Mouse (Mus musculus): ENCODE measurements around the gene Smpd2. TPM values are rescaled to one million over a fixed set of nuclear protein-coding genes. Genes with fewer than 3 reads are reported as not detected.

Gene Smpd2
- polyA plus RNA-seq, 1 experiment from 2014 or later, result 35.0 TPM

DNA sequence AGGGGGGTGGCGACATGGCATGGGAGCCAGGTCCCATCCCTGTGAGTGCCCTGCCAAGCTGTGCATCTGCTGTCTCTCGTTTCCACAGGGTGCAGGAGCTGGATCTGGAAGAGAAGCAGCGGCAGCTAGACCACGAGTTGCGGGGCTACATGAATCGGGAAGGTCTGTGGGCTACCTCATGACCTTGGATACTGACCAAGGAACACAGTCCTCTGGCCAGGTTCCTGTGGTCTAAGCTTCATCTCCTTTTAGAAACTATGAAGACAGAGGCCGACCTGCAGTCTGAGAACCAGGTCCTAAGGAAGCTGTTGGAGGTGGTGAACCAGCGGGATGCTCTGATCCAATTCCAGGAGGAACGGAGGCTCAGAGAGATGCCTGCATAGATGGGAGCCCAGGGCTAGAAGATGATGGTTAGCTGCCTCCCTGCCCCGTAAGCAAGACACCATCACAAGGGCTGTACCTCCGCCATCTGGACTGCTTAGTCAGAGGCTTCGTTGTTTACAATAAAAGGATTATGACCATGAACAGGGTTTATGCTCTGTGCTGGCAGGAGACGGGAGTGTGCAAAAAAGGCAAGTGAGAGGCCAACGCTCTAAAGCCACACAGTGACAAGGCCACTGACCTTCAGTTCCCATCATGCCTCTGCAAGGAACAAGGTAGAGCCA, 3.5 kb downstream of the Smpd2 start:
- H3K9me3 ChIP-seq, result no peaks in the 10 kb centered on the region
- no peak overlapping the region for H3K4me2 ChIP-seq (replicated peaks)
- ATAC-seq, result no peak
- WGBS, result 77% methylated on average over 14 of the region's 14 CpGs
- H3K27me3 ChIP-seq, result 0 out of 2 replicates have a peak, but pooled peaks cover 3% of the 10 kb centered on the region
- H3K4me3 ChIP-seq (replicated peaks), result no peak overlapping the region
- H3K36me3 ChIP-seq, result peaks cover 62% of the 10 kb centered on the region
- peaks cover 39% of the 10 kb centered on the region for H3K4me1 ChIP-seq (replicated peaks)
- H3K9ac ChIP-seq (replicated peaks), result no peak overlapping the region
- H3K27ac ChIP-seq, result no peak overlapping the region; the same call in 1 of the 2 replicates

DNA sequence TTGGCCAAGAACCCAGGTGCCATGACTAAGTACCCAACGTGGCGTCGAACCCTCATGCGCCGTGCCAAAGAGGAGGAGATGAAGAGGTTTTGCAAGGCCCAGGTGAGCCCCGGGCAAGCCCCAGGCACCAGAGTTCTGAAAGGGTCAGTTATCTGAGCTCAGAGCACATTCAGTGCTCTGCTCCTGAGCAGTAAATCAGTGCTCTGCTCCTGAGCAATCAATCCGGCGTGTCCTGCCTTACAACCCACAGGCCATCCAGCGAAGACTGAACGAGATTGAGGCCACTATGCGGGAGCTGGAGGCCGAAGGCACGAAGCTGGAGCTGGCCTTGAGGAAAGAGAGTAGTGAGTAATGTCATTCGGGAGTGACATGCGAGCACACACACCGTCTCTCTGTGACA, 4.4 kb downstream of the Smpd2 start:
- no peak overlapping the region for H3K9ac ChIP-seq (replicated peaks)
- 93% methylated on average over 16 of the region's 16 CpGs for WGBS
- H3K27ac ChIP-seq, result no peak overlapping the region
- ATAC-seq, result no peak
- H3K4me1 ChIP-seq (replicated peaks), result peaks cover 36% of the 10 kb centered on the region
- H3K36me3 ChIP-seq, result peaks cover 69% of the 10 kb centered on the region
- H3K9me3 ChIP-seq, result no peaks in the 10 kb centered on the region
- H3K4me2 ChIP-seq (replicated peaks), result no peak overlapping the region
- H3K27me3 ChIP-seq, result no peaks in the 10 kb centered on the region
- no peak overlapping the region for H3K4me3 ChIP-seq (replicated peaks)

DNA sequence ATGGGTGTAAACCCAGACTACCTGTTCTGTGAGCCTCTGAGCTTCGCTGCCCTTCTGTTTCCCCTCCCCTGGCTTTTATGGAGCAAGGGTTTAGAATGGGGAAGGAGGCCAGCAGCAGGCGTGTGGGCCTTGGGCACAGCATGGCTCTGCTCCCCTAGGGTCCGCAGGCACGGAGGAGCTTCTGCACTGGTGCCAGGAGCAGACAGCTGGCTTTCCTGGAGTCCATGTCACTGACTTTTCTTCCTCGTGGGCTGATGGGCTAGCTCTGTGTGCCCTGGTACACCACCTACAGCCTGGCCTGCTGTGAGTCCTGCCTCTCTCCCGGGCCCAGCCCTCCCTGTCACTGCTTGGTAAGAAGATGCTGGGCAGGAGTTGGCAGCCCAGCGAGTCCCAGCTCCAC, 7.7 kb downstream of the Smpd2 start:
- 85% methylated on average over 7 of the region's 7 CpGs for WGBS
- Histone ChIP-seq H3K4me1 (replicated peaks) (peaks cover 21% of the 10 kb centered on the region), H3K4me3 (replicated peaks) (no peak overlapping the region), H3K9ac (replicated peaks) (0 out of 2 replicates have a peak overlapping the region, but pooled peaks have one; percentile 23), H3K27ac (no peak overlapping the region), H3K4me2 (replicated peaks) (no peak overlapping the region), H3K36me3 (peaks cover 78% of the 10 kb centered on the region), H3K27me3 (no peaks in the 10 kb centered on the region), H3K9me3 (no peaks in the 10 kb centered on the region)
- ATAC-seq, result no peak

DNA sequence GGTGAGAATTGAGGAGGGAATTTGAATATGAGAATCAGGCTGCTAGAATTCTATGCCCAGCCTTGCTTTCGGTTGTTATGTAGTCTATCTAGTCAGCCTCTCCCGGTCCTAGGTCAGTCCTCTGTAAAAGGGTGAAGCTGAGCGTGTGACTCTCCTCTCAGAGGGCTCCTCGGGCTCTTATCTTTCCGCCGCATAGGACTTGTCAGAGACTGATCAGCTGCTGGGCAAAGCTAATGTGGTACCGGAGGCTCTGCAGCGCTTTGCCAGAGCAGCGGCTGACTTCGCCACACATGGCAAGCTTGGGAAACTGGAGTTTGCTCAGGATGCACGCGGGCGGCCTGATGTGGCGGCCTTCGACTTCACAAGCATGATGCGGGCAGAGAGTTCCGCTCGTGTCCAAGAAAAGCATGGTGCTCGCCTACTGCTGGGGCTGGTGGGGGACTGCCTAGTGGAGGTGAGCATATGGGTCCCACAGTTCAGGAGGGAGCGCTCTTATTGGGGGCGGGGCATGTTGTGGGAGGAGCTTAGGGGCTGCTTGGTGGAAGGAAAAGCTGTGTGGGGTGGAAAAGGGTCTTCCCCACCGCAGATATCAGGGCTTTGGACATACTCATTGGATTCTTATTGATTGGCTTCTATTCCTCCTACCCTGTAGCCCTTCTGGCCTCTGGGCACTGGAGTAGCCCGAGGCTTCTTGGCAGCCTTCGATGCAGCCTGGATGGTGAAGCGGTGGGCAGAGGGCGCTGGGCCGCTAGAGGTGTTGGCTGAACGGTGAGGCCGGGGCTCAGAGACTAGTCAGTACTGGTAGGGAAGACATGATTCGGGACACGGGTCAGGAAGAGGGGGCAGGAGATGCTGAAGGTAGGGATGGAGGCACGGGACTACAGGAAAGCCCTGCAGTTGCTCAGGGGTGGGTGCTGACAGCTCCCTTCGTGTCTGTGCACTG, 9.0 kb downstream of the Smpd2 start:
- Histone ChIP-seq H3K27ac (no peak overlapping the region), H3K27me3 (no peaks in the 10 kb centered on the region), H3K36me3 (peaks cover 67% of the 10 kb centered on the region), H3K4me2 (replicated peaks) (no peak overlapping the region), H3K9ac (replicated peaks) (no peak overlapping the region), H3K4me1 (replicated peaks) (peaks cover 21% of the 10 kb centered on the region), H3K4me3 (replicated peaks) (no peak overlapping the region), H3K9me3 (no peaks in the 10 kb centered on the region)
- ATAC-seq, result no peak
- 76% methylated on average over 33 of the region's 33 CpGs for WGBS

DNA sequence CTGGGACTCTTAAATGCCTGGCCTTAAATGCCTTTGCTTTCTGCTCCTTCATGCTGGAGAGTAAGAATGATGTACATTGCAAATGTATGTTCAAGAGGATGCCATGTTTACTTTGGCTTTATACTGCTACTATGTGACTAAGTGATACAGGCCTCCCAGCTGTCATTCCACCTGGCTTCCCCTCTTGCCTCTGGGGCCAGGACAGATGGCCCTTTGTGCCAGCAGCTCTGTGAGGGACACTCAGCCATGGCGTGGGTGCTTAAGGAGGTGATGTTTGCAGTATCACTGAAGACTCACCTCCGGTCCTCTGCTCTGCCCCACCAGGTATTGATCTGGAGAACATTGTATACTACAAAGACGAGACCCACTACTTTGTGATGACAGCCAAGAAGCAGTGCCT, 10.2 kb downstream of the Smpd2 start:
- WGBS, result 94% methylated on average over 3 of the region's 3 CpGs
- no peaks in the 10 kb centered on the region for H3K27me3 ChIP-seq
- no peak overlapping the region for H3K4me3 ChIP-seq (replicated peaks)
- H3K27ac ChIP-seq, result no peak overlapping the region
- H3K36me3 ChIP-seq, result peaks cover 54% of the 10 kb centered on the region
- H3K9me3 ChIP-seq, result no peaks in the 10 kb centered on the region
- no peak overlapping the region for H3K9ac ChIP-seq (replicated peaks)
- peaks cover 27% of the 10 kb centered on the region for H3K4me1 ChIP-seq (replicated peaks)
- H3K4me2 ChIP-seq (replicated peaks), result no peak overlapping the region
- no peak for ATAC-seq

DNA sequence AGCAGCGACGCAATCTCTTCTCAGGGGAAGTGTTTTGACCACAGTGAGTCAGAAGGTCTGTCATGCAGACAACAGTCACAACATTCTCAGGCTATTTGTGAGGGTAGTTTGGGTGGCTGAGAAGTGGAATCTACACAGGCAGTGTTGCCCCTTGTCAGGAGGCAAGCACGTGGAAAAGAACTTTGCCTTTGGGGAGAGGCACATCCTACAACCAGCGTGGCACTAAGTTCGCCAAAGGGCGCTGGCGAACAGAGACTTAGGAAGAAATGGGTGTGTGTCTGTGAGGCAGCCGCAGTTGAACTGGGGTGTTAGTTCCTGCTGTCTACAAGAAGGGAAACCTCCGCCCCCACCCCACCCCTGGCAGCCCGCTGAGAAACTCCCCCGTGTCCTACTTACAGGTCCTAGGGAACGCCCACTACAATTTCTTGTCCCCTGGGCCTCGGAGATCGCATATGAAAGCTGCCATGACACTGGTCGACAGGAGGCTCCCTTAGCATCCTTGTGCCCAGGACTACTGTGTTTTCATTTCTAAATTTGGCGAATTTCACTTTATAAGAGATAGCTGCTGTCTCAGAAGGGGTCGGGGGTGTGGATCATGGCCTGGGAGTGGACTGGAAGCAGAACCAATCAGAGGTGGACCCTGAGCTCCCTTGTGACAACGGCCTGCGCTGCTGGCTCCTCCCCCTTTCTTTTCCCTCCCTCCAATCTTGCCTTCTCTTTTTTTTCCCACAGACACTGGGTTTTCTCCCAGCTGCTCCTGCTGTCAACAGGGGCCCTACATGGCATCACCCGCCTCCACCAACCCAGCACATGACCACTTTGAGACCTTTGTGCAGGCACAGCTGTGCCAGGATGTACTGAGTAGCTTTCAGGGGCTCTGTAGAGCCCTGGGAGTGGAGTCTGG, 12.6 kb downstream of the Smpd2 start:
- H3K27ac ChIP-seq, result peak overlapping the region; percentile 77
- peaks cover 30% of the 10 kb centered on the region for H3K36me3 ChIP-seq
- H3K9ac ChIP-seq (replicated peaks), result peak overlapping the region; percentile 79
- no peaks in the 10 kb centered on the region for H3K9me3 ChIP-seq
- peak overlapping the region; percentile 60 for H3K4me3 ChIP-seq (replicated peaks)
- H3K4me1 ChIP-seq (replicated peaks), result peaks cover 27% of the 10 kb centered on the region
- H3K27me3 ChIP-seq, result no peaks in the 10 kb centered on the region
- peak overlapping the region; percentile 93 for H3K4me2 ChIP-seq (replicated peaks)
- ATAC-seq, result peak; percentile 65
- WGBS, result 1% methylated on average over 20 of the region's 20 CpGs

DNA sequence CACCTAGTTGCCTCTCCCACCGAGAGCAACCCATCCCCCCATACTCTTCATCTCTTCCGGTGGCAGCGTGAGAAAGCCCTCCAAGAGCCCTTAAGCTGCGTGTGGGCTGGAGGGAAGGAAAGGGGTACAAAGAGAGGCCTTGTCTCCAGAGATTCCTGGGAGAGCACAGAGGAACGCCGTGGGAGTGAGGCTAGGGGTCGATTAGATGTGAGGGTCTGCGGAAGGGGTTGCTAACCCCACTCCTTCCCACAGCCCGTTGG, 13.2 kb downstream of the Smpd2 start:
- Histone ChIP-seq H3K4me3 (replicated peaks) (peak overlapping the region; percentile 60), H3K36me3 (peaks cover 24% of the 10 kb centered on the region), H3K4me2 (replicated peaks) (peak overlapping the region; percentile 93), H3K9ac (replicated peaks) (peak overlapping the region; percentile 79), H3K4me1 (replicated peaks) (peaks cover 27% of the 10 kb centered on the region), H3K27me3 (no peaks in the 10 kb centered on the region), H3K27ac (peak overlapping the region; percentile 77), H3K9me3 (no peaks in the 10 kb centered on the region)
- WGBS, result 2% methylated on average over 9 of the region's 9 CpGs
- peak; percentile 49 for ATAC-seq

DNA sequence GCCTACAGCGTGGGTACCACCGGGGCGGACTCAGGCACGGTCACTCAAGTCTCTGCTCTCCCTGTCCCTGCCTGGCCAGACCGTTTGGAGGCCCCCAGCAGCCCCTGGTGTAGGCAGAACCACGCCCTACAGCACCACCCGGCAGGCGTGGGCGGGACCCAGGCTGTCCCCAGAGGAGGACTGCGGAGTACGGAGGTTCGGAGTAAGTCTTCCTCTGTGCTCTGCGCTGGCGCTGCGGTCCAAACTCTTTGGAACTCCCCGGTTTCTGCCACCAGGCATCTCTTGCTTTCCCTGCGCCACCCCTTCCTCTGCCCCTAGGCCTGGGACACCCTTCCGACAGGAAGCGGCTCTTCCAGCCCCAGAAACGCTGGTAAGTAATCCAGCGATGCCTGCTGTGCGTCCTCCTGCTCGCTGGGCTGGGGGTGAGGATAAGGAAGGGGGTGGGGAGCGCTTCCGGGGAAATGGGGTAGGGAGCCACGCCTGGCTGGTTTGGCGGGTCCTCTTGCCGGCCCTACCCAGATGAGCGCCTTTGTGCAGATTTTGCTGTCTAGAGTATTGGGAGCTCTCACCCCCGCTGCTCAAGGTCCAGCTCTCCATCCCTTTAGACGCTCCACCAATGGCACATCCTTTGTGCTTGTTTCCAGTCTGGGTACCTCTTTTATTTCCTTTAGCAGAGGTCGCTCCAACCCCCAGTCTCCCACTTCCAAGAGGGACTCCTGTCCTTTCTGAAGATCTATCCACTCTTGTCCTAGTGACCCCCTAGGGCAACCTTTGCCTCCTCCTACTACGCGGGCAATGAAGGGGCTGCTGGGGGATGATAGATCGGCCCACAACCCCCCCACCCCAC, 13.8 kb downstream of the Smpd2 start, which contains the start of gene Mical1:
Gene Mical1, plus strand, starts transcription at position 144 of the 847 bp plus-strand sequence.
- H3K4me2 ChIP-seq (replicated peaks), result peak within 1 kb of the TSS; percentile 93
- peak; percentile 74 for ATAC-seq
- peaks cover 27% of the 10 kb centered on the region for H3K4me1 ChIP-seq (replicated peaks)
- peak within 1 kb of the TSS; percentile 77 for H3K27ac ChIP-seq
- peaks cover 20% of the 10 kb centered on the region for H3K36me3 ChIP-seq
- under 1% methylated on average over 35 of the region's 35 CpGs for WGBS
- peak within 1 kb of the TSS; percentile 60 for H3K4me3 ChIP-seq (replicated peaks)
- H3K9me3 ChIP-seq, result no peaks in the 10 kb centered on the region
- peak within 1 kb of the TSS; percentile 79 for H3K9ac ChIP-seq (replicated peaks)
- no peaks in the 10 kb centered on the region for H3K27me3 ChIP-seq

DNA sequence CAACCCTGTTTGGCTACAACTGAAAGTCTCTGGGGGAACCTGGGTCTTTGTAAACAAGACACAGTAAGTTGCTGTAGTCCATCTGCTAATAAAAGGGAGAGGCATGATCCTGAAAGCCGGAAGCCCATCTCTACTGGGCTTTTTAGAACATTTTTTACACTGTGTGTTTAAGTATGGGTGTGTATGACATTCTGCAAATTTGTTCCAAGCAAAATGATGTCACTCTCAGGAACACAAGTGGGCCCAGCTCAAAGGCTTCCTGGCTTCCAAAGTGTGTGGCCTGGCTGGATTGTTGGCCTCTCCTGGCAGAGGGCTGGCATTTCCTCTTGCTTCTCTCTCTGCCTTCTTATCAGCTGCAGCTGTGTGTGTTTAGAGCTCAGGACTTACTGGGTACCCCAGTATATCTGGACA, 15.2 kb downstream of the Smpd2 start:
- no peak for ATAC-seq
- H3K36me3 ChIP-seq, result peaks cover 9% of the 10 kb centered on the region
- H3K4me1 ChIP-seq (replicated peaks), result peaks cover 27% of the 10 kb centered on the region
- no peak overlapping the region for H3K4me3 ChIP-seq (replicated peaks)
- no peak overlapping the region for H3K27ac ChIP-seq
- H3K9me3 ChIP-seq, result no peaks in the 10 kb centered on the region
- H3K9ac ChIP-seq (replicated peaks), result no peak overlapping the region
- no peak overlapping the region for H3K4me2 ChIP-seq (replicated peaks)
- no peaks in the 10 kb centered on the region for H3K27me3 ChIP-seq
- WGBS, result 86% methylated on average over 1 of the region's 1 CpGs

DNA sequence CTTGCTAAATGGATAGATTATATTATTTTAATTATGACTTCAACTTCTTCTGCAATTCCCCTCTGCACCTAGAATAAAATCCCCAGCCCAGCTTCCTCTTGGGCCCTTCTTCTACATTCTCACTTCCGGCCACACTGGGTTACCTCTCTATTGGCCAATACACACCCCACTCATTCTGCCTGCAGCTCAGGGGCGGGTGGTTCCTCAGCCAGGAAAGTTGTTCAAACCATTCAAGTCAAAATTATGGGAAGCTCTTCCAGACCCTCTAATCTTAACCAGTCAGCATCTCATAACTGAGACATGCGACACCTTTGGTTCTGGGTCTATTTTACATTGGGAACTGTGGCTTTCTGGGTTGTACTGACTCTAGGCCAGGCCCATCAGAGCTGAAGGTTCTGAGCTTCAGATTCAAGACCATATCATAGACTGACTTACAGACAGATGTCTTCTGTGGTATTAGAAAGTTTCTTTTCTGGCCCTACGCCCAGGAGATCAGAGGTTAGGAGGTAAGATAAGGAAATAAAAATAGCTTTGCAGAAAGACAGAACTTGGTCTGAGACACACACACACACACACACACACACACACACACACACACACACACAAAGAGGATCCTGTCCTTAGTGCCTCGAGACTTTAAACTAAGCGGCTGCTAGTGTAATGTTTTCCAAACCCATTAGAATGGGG, 16.2 kb downstream of the Smpd2 start:
- H3K9ac ChIP-seq (replicated peaks), result no peak overlapping the region
- H3K27me3 ChIP-seq, result no peaks in the 10 kb centered on the region
- ATAC-seq, result no peak
- whole genome bisulfite sequencing, result 90% methylated on average over 6 of the region's 6 CpGs
- H3K4me1 ChIP-seq (replicated peaks), result peaks cover 27% of the 10 kb centered on the region
- H3K9me3 ChIP-seq, result no peaks in the 10 kb centered on the region
- H3K4me2 ChIP-seq (replicated peaks), result no peak overlapping the region
- H3K4me3 ChIP-seq (replicated peaks), result no peak overlapping the region
- H3K27ac ChIP-seq, result no peak overlapping the region
- peaks cover 8% of the 10 kb centered on the region; the same call in 1 of the 2 replicates for H3K36me3 ChIP-seq

Data from midbrain, embryonic 13.5 days (tissue).